Mouse (Mus musculus) bone marrow, adult 2 months (tissue): Measurements from ENCODE around the gene Fam50b.

Experiments used
- CTCF ChIP-seq: fragments of 200-500 bp; IDR thresholded peaks from 2 replicates; pipeline ENCODE4 v1.5.1; 2011; ENCODE audit warnings: low read length, control low read depth; ENCODE audit not compliant: control insufficient read depth, insufficient read depth
- POLR2A ChIP-seq: fragments of 200-500 bp; IDR thresholded peaks from 2 replicates; pipeline ENCODE4 v1.6.1; 2011; ENCODE audit warnings: low read depth, mild to moderate bottlenecking, control low read depth, low read length, borderline replicate concordance; ENCODE audit not compliant: control insufficient read depth

- no peak for TF ChIP-seq POLR2A
- TF ChIP-seq CTCF, result no peak
These were observed 870 bp upstream of the Fam50b start for GRCm38 (mm10) chr13:34733780-34734179.
